Mouse (Mus musculus): Measurements from ENCODE around the gene Acot11.

- TF ChIP-seq EP300 (IDR thresholded peaks at IDR 0.05; ENCODE audit: insufficient read depth, low read depth, low read length) (peak; percentile 41; the same call in 1 of the 2 replicates), CTCF (IDR thresholded peaks at IDR 0.05) (peak; percentile 36), POLR2A (IDR thresholded peaks at IDR 0.05; ENCODE audit: insufficient read depth, low read depth, low read length) (peak; percentile 79)
Observed at GRCm38 (mm10) chr4:106839964-106840611, 35.3 kb upstream of the Acot11 start.

Data from heart, adult 2 months (tissue).